Mouse (Mus musculus): ENCODE results near the gene Eif2d. TPM values are rescaled to one million over a fixed set of nuclear protein-coding genes. Genes with fewer than 3 reads are reported as not detected.
"Not testable (repeated sequence)": the region's sequence is repeated elsewhere in the genome, so short reads cannot be mapped to it uniquely, and the experiment has no call there.

Gene Eif2d
- polyA plus RNA-seq, 1 experiment = 41.9 TPM

DNA sequence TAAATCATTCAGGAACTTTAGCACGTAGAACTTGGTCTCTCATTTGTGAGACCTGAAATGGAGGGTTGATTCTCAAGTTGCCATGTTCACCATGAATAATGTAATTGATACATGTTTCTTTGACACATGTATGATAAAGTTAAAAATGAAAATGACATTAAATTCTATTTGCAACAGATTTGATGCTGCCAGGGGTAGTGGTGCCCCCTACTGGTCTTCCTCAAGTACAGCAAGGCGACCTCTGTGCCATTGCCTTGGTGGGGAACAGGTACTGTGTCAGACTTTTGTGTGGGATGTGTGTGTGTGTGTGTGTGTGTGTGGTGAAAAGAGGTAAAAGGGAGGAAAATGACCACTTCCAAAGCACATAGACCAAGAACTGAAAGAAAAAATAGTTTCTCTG is 2.5 kb downstream of the Eif2d start:
- TF ChIP-seq POLR2A (IDR thresholded peaks at IDR 0.05; ENCODE audit: control insufficient read depth, extremely low read depth, insufficient read depth, low read length, poor library complexity) = no peak
- TF ChIP-seq CTCF (IDR thresholded peaks at IDR 0.05; ENCODE audit: borderline replicate concordance, control insufficient read depth, extremely low read depth, insufficient read depth, low read length, poor library complexity) = peak; percentile 20; the same call in 1 of the 2 replicates
- 51% methylated on average over 2 of the region's 2 CpGs for WGBS
- peaks cover 8% of the 10 kb centered on the region; the same call in 1 of the 2 replicates for H3K36me3 ChIP-seq (ENCODE audit: control insufficient read depth, insufficient read depth, low read length)
- peaks cover 2% of the 10 kb centered on the region for H3K4me1 ChIP-seq (replicated peaks; ENCODE audit: control insufficient read depth, insufficient read depth, low read length)
- H3K27me3 ChIP-seq (ENCODE audit: control insufficient read depth, insufficient read depth, low read length) = no peaks in the 10 kb centered on the region
- H3K27ac ChIP-seq (ENCODE audit: control insufficient read depth, insufficient read depth, low read length) = no peak overlapping the region
- no peak overlapping the region for H3K4me3 ChIP-seq (ENCODE audit: control insufficient read depth, insufficient read depth, low read length)
- peak; percentile 53 for DNase-seq

DNA sequence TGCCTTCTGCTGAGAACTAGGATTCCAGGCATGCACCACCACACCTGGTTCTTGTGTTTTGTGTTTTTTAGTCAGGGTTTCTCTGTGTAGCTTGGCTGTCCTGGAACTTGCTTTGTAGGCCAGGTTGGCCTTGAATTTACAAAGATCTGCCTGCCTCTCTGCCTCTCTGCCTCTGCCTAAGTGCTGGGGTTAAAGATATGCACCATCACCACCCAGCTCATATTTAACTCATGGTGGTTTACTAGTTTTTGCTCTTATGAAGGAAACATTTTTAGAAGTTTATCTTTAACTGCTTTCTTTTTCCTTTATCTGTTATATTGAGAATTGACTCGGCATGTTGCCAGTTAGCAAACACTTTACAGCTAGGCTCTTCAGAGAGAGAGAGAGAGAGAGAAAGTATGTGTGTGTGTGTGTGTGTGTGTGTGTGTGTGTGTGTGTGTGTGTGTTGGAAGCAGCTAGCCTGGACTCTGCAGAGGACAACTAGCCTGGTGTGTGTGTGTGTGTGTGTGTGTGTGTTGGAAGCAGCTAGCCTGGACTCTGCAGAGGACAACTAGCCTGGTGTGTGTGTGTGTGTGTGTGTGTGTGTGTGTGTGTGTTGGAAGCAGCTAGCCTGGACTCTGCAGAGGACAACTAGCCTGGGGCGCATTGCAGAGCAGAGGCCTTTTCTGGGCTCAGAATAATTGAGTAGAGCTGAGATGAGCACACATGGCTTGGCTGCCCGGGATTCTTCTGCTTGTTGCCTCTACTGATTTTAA is 6.8 kb downstream of the Eif2d start:
- WGBS = 97% methylated on average over 3 of the region's 3 CpGs
- H3K4me1 ChIP-seq (replicated peaks; ENCODE audit: control insufficient read depth, insufficient read depth, low read length) = not testable (repeated sequence)

DNA sequence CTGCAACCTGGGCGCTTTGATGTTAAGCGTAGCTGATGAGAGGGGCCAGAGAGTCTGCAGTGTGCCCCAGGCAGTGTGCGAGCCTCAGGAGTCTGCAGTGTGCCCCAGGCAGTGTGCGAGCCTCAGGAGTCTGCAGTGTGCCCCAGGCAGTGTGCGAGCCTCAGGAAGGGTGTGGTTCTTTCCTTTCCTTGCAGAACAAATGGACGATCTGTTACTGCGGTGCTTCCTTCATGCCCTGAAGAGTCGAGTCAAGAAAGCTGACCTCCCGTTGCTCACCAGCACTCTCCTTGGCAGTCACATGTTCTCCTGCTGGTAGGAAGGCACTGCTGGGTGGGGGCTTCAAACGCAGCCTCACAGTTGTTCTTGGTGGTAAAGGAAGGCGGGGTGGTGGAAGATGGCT is 8.1 kb downstream of the Eif2d start:
- no peaks in the 10 kb centered on the region for H3K27me3 ChIP-seq (ENCODE audit: control insufficient read depth, insufficient read depth, low read length)
- no peak for DNase-seq
- 93% methylated on average over 11 of the region's 11 CpGs for WGBS
- H3K4me1 ChIP-seq (replicated peaks; ENCODE audit: control insufficient read depth, insufficient read depth, low read length) = no peaks in the 10 kb centered on the region
- no peak for TF ChIP-seq CTCF (IDR thresholded peaks at IDR 0.05; ENCODE audit: borderline replicate concordance, control insufficient read depth, extremely low read depth, insufficient read depth, low read length, poor library complexity)
- no peak for TF ChIP-seq POLR2A (IDR thresholded peaks at IDR 0.05; ENCODE audit: control insufficient read depth, extremely low read depth, insufficient read depth, low read length, poor library complexity)
- no peak overlapping the region for H3K27ac ChIP-seq (ENCODE audit: control insufficient read depth, insufficient read depth, low read length)
- no peak overlapping the region for H3K4me3 ChIP-seq (ENCODE audit: control insufficient read depth, insufficient read depth, low read length)
- peaks cover 42% of the 10 kb centered on the region for H3K36me3 ChIP-seq (ENCODE audit: control insufficient read depth, insufficient read depth, low read length)

More for the DNA sequence above, 6.8 kb downstream of the Eif2d start:
- not testable (repeated sequence) for H3K27ac ChIP-seq (ENCODE audit: control insufficient read depth, insufficient read depth, low read length); DNase-seq; H3K4me3 ChIP-seq (ENCODE audit: control insufficient read depth, insufficient read depth, low read length); H3K27me3 ChIP-seq (ENCODE audit: control insufficient read depth, insufficient read depth, low read length)
- peaks cover 34% of the 10 kb centered on the region for H3K36me3 ChIP-seq (ENCODE audit: control insufficient read depth, insufficient read depth, low read length)

DNA sequence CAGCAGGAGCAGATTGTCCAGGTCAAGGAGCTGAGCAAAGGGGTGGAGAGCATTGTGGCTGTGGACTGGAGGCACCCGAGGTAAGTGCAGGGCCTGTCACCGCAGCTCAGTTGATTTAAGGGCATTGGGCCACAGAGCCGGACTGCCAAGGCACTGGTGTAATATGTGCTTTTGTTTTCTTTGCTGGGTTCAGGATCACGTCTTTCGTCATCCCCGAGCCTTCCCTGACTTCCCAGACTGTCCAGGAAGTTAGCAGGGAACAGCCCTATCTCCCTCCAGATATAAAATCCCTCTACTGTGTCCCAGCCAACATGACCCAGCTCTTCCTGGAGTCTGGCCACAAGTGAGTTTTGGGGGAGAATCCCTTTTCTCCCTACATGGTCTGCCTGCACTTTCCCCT is 11.4 kb downstream of the Eif2d start:
- peaks cover 64% of the 10 kb centered on the region for H3K36me3 ChIP-seq (ENCODE audit: control insufficient read depth, insufficient read depth, low read length)
- 93% methylated on average over 6 of the region's 6 CpGs for WGBS
- H3K4me1 ChIP-seq (replicated peaks; ENCODE audit: control insufficient read depth, insufficient read depth, low read length) = no peaks in the 10 kb centered on the region
- TF ChIP-seq CTCF (IDR thresholded peaks at IDR 0.05; ENCODE audit: borderline replicate concordance, control insufficient read depth, extremely low read depth, insufficient read depth, low read length, poor library complexity) = no peak
- no peak for TF ChIP-seq POLR2A (IDR thresholded peaks at IDR 0.05; ENCODE audit: control insufficient read depth, extremely low read depth, insufficient read depth, low read length, poor library complexity)
- no peak overlapping the region for H3K4me3 ChIP-seq (ENCODE audit: control insufficient read depth, insufficient read depth, low read length)
- DNase-seq = no peak
- no peaks in the 10 kb centered on the region for H3K27me3 ChIP-seq (ENCODE audit: control insufficient read depth, insufficient read depth, low read length)
- no peak overlapping the region for H3K27ac ChIP-seq (ENCODE audit: control insufficient read depth, insufficient read depth, low read length)

DNA sequence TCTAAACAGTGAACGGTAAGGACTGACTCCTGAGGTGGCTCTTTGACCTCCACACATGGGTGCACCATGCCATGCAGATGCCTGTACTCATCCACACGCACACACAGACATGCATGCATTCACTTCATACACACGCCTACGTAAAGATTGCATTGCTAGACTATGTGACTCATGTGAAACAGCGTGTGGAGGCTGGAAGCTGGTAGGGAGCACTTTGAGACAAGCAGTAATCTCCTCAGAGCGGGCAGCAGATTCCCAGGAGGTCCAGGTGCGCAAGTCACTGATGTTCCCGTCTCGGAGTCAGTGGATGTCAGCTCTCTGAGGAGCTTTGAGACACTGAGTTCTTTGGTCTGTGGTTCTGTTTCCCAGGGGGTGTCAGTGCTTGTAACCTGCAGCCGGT is 14.6 kb downstream of the Eif2d start:
- H3K4me1 ChIP-seq (replicated peaks; ENCODE audit: control insufficient read depth, insufficient read depth, low read length) = no peaks in the 10 kb centered on the region
- TF ChIP-seq CTCF (IDR thresholded peaks at IDR 0.05; ENCODE audit: borderline replicate concordance, control insufficient read depth, extremely low read depth, insufficient read depth, low read length, poor library complexity) (no peak), POLR2A (IDR thresholded peaks at IDR 0.05; ENCODE audit: control insufficient read depth, extremely low read depth, insufficient read depth, low read length, poor library complexity) (no peak)
- DNase-seq = no peak
- H3K4me3 ChIP-seq (ENCODE audit: control insufficient read depth, insufficient read depth, low read length) = no peak overlapping the region
- peaks cover 70% of the 10 kb centered on the region for H3K36me3 ChIP-seq (ENCODE audit: control insufficient read depth, insufficient read depth, low read length)
- no peaks in the 10 kb centered on the region for H3K27me3 ChIP-seq (ENCODE audit: control insufficient read depth, insufficient read depth, low read length)
- no peak overlapping the region for H3K27ac ChIP-seq (ENCODE audit: control insufficient read depth, insufficient read depth, low read length)
- 97% methylated on average over 10 of the region's 10 CpGs for WGBS

DNA sequence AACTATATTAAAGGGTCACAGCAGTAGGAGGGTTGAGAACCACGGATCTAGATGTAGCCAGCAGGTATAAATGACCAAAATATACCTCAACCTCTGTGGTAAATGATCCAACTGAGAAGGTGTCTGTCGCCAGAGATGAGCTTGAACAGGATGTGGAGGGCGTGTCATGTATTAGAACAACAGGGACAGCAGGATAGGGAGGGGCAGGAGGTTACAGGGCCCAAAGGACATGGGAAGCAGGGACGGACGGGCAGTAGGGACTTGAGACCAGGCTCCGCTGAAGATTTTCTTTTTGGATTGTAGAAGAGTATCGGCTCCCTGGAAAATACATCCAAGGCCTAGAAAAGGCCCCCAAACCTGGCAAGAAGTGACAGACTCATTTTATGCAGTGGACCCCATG is 20.0 kb downstream of the Eif2d start:
- Histone ChIP-seq H3K36me3 (ENCODE audit: control insufficient read depth, insufficient read depth, low read length) (peaks cover 64% of the 10 kb centered on the region), H3K27me3 (ENCODE audit: control insufficient read depth, insufficient read depth, low read length) (no peaks in the 10 kb centered on the region), H3K4me1 (replicated peaks; ENCODE audit: control insufficient read depth, insufficient read depth, low read length) (no peaks in the 10 kb centered on the region), H3K27ac (ENCODE audit: control insufficient read depth, insufficient read depth, low read length) (no peak overlapping the region), H3K4me3 (ENCODE audit: control insufficient read depth, insufficient read depth, low read length) (no peak overlapping the region)
- WGBS = 88% methylated on average over 7 of the region's 7 CpGs
- DNase-seq = no peak
- TF ChIP-seq POLR2A (IDR thresholded peaks at IDR 0.05; ENCODE audit: control insufficient read depth, extremely low read depth, insufficient read depth, low read length, poor library complexity) (no peak), CTCF (IDR thresholded peaks at IDR 0.05; ENCODE audit: borderline replicate concordance, control insufficient read depth, extremely low read depth, insufficient read depth, low read length, poor library complexity) (no peak)

DNA sequence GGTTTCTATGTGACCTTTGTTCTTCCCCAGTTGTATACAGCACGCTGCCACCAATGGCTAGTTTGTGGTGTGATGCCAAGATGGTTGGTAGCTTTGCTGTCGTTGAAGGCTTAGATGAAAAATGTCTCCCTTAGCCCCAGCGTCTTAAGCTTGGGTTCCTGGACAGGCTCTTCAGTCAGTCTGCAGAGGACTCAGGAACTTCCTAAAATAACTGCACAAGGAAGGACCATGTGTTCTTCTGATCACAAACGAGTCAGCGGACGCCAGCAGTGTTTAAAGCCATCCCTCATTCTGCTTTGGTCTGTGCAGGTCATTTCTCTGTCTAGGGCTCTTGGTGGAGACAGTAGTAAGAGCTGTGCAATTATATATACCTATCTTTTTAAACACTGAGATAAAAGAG is 20.8 kb downstream of the Eif2d start:
- H3K27ac ChIP-seq (ENCODE audit: control insufficient read depth, insufficient read depth, low read length) = no peak overlapping the region
- no peaks in the 10 kb centered on the region for H3K4me1 ChIP-seq (replicated peaks; ENCODE audit: control insufficient read depth, insufficient read depth, low read length)
- H3K27me3 ChIP-seq (ENCODE audit: control insufficient read depth, insufficient read depth, low read length) = no peaks in the 10 kb centered on the region
- WGBS = 71% methylated on average over 6 of the region's 6 CpGs
- TF ChIP-seq CTCF (IDR thresholded peaks at IDR 0.05; ENCODE audit: borderline replicate concordance, control insufficient read depth, extremely low read depth, insufficient read depth, low read length, poor library complexity) (no peak), POLR2A (IDR thresholded peaks at IDR 0.05; ENCODE audit: control insufficient read depth, extremely low read depth, insufficient read depth, low read length, poor library complexity) (no peak)
- no peak for DNase-seq
- H3K36me3 ChIP-seq (ENCODE audit: control insufficient read depth, insufficient read depth, low read length) = peaks cover 64% of the 10 kb centered on the region
- H3K4me3 ChIP-seq (ENCODE audit: control insufficient read depth, insufficient read depth, low read length) = no peak overlapping the region
